Mouse (Mus musculus) embryonic fibroblast, embryonic 13.5 days (primary cell): Measurements from ENCODE around the gene Cnbd2. TPM values are rescaled to one million over a fixed set of nuclear protein-coding genes. Genes with fewer than 3 reads are reported as not detected.

Source experiments
- H3K27ac ChIP-seq: 2 replicates; pipeline ENCODE4 v1.5.1; 2012; ENCODE audit warnings: low read length, control low read depth, inconsistent platforms; ENCODE audit not compliant: insufficient read depth
- H3K4me1 ChIP-seq: 2 replicates; pipeline ENCODE4 v1.6.1; 2011; ENCODE audit warnings: low read length; ENCODE audit not compliant: control insufficient read depth, insufficient read depth
- H3K4me3 ChIP-seq: 2 replicates; pipeline ENCODE4 v1.5.1; 2011; ENCODE audit warnings: mild to moderate bottlenecking, control low read depth, low read length; ENCODE audit not compliant: insufficient read depth
- CTCF ChIP-seq: IDR thresholded peaks from 2 replicates; pipeline ENCODE4 v1.5.1; 2011; ENCODE audit warnings: mild to moderate bottlenecking, control low read depth, low read length, moderate library complexity, borderline replicate concordance; ENCODE audit not compliant: insufficient read depth
- POLR2A ChIP-seq: IDR thresholded peaks from 2 replicates; pipeline ENCODE4 v1.6.1; 2011; ENCODE audit warnings: low read depth, mild to moderate bottlenecking, control low read depth, low read length, moderate library complexity
- polyA plus RNA-seq: library from polyadenylated mRNA; stranded (reverse); fragments of >200 nt; gene quantifications from 2 replicates; pipeline ENCODE4 v1.2.4, GENCODE M21; 2011; ENCODE audit warnings: low read depth; ENCODE audit not compliant: missing spikeins, insufficient read length

The Cnbd2 gene
- polyA plus RNA-seq, 1 experiment, result 3.4 TPM

- no peak overlapping the region for H3K27ac ChIP-seq
- TF ChIP-seq CTCF (no peak), POLR2A (no peak)
Measured at GRCm38 (mm10) chr2:156309948-156310347, 2.2 kb upstream of the Cnbd2 start.

GRCm38 (mm10) chr2:156310455-156310854, 1.6 kb upstream of the Cnbd2 start:
- H3K4me3 ChIP-seq, result no peak overlapping the region
- TF ChIP-seq CTCF, result no peak
- TF ChIP-seq POLR2A, result no peak; the same call in 1 of the 2 replicates
- H3K4me1 ChIP-seq, result peaks cover 4% of the 10 kb centered on the region
- no peak overlapping the region for H3K27ac ChIP-seq

More at GRCm38 (mm10) chr2:156309948-156310347, 2.2 kb upstream of the Cnbd2 start:
- Histone ChIP-seq H3K4me3 (no peak overlapping the region), H3K4me1 (peaks cover 4% of the 10 kb centered on the region)

GRCm38 (mm10) chr2:156310945-156311344, 1.2 kb upstream of the Cnbd2 start:
- TF ChIP-seq POLR2A (no peak), CTCF (no peak)
- Histone ChIP-seq H3K4me1 (peaks cover 4% of the 10 kb centered on the region), H3K4me3 (peak overlapping the region; percentile 67; the same call in 1 of the 2 replicates), H3K27ac (no peak overlapping the region)

DNA sequence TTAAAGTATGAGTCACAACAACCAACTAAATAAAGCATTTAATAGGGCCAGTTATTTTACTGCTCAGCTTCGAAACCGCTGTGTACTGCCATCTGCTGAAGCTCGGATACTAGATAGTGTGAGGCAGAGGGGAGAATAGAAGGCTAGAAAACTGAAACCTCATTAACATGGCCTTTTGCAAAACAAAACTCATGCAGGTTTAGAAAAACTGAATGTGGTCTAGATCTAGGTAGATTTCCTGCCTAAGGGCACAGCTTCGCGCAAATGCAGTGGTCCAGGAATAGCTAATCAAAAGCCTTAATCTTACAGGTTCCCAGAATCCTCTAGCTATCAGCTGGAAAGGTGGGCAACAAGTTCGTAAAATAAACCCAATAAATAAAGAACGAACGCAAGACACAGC, 658 bp upstream of the Cnbd2 start:
- peak overlapping the region; percentile 94 for H3K27ac ChIP-seq
- peak overlapping the region; percentile 67 for H3K4me3 ChIP-seq
- peaks cover 4% of the 10 kb centered on the region for H3K4me1 ChIP-seq
- TF ChIP-seq POLR2A, result peak; percentile 42; the same call in 1 of the 2 replicates
- no peak for TF ChIP-seq CTCF

DNA sequence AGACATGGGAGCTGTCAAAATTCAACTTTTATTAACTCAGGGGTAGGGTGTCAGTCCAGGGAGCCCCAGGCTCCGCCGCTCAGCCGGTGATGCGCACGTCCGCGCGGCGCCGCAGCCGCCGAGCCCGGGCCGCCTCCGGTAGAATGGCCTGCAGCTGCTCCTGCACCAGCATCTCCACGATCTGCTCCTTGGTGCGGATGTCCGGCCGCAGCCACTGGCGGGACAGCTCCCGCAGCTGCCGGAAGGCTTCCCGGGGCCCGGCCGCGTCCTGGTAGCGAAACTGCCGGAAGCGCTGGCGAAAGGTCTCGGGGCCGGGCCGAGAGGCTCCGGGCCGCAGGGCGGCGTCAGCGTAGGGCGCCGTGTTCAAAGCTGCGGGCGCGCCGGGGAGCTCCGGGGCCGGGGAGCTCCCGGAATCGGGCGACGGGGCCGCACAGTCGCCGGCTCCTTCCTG, 233 bp upstream of the Cnbd2 start:
- Histone ChIP-seq H3K4me3 (peak overlapping the region; percentile 67), H3K27ac (peak overlapping the region; percentile 94), H3K4me1 (peaks cover 4% of the 10 kb centered on the region)
- TF ChIP-seq POLR2A, result no peak; the same call in 1 of the 2 replicates

GRCm38 (mm10) chr2:156313153-156313552, 1.1 kb downstream of the Cnbd2 start:
- Histone ChIP-seq H3K27ac (peak overlapping the region; percentile 94; the same call in 1 of the 2 replicates), H3K4me1 (peaks cover 4% of the 10 kb centered on the region), H3K4me3 (peak overlapping the region; percentile 67)
- TF ChIP-seq POLR2A, result no peak
- TF ChIP-seq CTCF, result no peak

- Histone ChIP-seq H3K4me3 (no peak overlapping the region), H3K4me1 (peaks cover 4% of the 10 kb centered on the region), H3K27ac (no peak overlapping the region)
- TF ChIP-seq CTCF (no peak), POLR2A (no peak)
Measured at GRCm38 (mm10) chr2:156314811-156315210, 2.7 kb downstream of the Cnbd2 start.

DNA sequence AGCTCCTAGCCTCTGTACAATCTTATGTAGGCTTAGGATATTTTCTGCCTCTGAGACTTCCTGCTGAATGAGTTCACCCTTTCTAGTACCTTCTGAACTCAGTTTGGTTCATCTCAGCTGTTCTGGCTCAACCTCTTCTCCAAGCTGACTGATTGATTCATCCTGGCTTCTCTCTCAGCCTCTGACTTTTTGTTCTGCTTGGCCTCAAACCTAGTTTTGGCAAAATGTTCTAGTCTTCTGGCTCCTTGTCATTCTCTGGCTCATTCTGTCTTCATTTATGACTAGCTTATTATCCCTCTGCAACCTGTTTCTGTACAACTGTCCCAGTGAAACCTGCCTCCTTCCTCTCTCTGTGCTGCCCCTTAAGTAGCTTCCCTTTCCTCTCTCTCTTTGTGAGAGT, 6.4 kb downstream of the Cnbd2 start:
- TF ChIP-seq POLR2A, result no peak
- TF ChIP-seq CTCF, result no peak

GRCm38 (mm10) chr2:156321538-156321937, 9.4 kb downstream of the Cnbd2 start:
- TF ChIP-seq POLR2A, result no peak
- no peak for TF ChIP-seq CTCF
- no peaks in the 10 kb centered on the region for H3K4me1 ChIP-seq
- no peak overlapping the region for H3K4me3 ChIP-seq
- H3K27ac ChIP-seq, result no peak overlapping the region

More for the DNA sequence above, 6.4 kb downstream of the Cnbd2 start:
- no peak overlapping the region for H3K27ac ChIP-seq
- H3K4me3 ChIP-seq, result no peak overlapping the region
- H3K4me1 ChIP-seq, result peaks cover 4% of the 10 kb centered on the region

GRCm38 (mm10) chr2:156324116-156324588, 12.1 kb downstream of the Cnbd2 start:
- no peak overlapping the region for H3K4me3 ChIP-seq
- TF ChIP-seq POLR2A (no peak), CTCF (no peak)
- H3K27ac ChIP-seq, result peak overlapping the region; percentile 66; the same call in 1 of the 2 replicates
- H3K4me1 ChIP-seq, result no peaks in the 10 kb centered on the region

DNA sequence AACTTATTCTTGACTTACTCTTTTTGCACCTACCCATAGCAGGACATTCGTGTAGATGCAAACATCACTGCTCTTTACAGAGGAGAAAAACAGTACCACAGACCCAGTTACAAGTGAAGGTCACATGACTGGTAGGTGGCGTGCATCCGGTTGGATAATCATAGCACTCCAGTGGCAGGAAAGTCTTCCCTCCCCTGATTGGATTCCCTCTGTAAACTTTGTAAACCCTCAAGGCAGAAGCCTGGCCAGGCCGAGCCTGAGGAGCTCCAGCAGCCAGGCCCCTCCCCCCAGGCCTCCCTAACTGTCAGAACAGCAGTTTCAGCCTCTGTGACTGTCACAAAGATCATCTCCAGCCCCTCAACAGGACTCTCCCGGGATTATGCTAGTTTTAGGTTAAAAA, 12.6 kb downstream of the Cnbd2 start:
- peak overlapping the region; percentile 66; the same call in 1 of the 2 replicates for H3K27ac ChIP-seq
- H3K4me1 ChIP-seq, result no peaks in the 10 kb centered on the region
- H3K4me3 ChIP-seq, result no peak overlapping the region
- TF ChIP-seq POLR2A (no peak), CTCF (no peak)
